Mouse (Mus musculus) testis, adult 2 months (tissue): ENCODE data around the gene Mdc1. TPM values are rescaled to one million over a fixed set of nuclear protein-coding genes. Genes with fewer than 3 reads are reported as not detected.
"Not testable (repeated sequence)": the region's sequence is repeated elsewhere in the genome, so short reads cannot be mapped to it uniquely, and the experiment has no call there.

Source experiments
- H3K27ac ChIP-seq: fragments of 200-500 bp; 2 replicates; pipeline ENCODE4 v1.5.1; 2012; ENCODE audit warnings: low read depth, low read length; ENCODE audit not compliant: control insufficient read depth, insufficient read depth
- H3K27me3 ChIP-seq: fragments of 200-500 bp; 2 replicates; pipeline ENCODE4 v1.6.1; 2012; ENCODE audit warnings: mild to moderate bottlenecking, low read length, moderate library complexity; ENCODE audit not compliant: control insufficient read depth, insufficient read depth
- H3K36me3 ChIP-seq: fragments of 200-500 bp; 2 replicates; pipeline ENCODE4 v1.6.1; 2012; ENCODE audit warnings: mild to moderate bottlenecking, low read length; ENCODE audit not compliant: control insufficient read depth, insufficient read depth
- H3K4me1 ChIP-seq: fragments of 200-500 bp; 2 replicates; pipeline ENCODE4 v1.6.1; 2012; ENCODE audit warnings: low read length; ENCODE audit not compliant: control insufficient read depth, insufficient read depth
- H3K4me3 ChIP-seq: fragments of 200-500 bp; 2 replicates; pipeline ENCODE4 v1.5.1; 2012; ENCODE audit warnings: low read depth, mild to moderate bottlenecking, low read length, moderate library complexity, mixed read lengths; ENCODE audit not compliant: control insufficient read depth
- CTCF ChIP-seq: fragments of 200-500 bp; IDR thresholded peaks from 2 replicates; pipeline ENCODE4 v1.5.1; 2012; ENCODE audit warnings: low read depth, mild to moderate bottlenecking, inconsistent platforms, low read length, moderate library complexity; ENCODE audit not compliant: control insufficient read depth, insufficient read depth, insufficient replicate concordance
- POLR2A ChIP-seq: fragments of 200-500 bp; IDR thresholded peaks from 2 replicates; pipeline ENCODE4 v1.6.1; 2012; ENCODE audit warnings: low read depth, mild to moderate bottlenecking, inconsistent platforms, low read length, moderate library complexity; ENCODE audit not compliant: control insufficient read depth
- polyA plus RNA-seq: library from polyadenylated mRNA; depleted of rRNA; stranded (reverse); fragments of >200 nt; gene quantifications from 2 replicates; pipeline ENCODE4 v1.2.3, GENCODE M21; 2012

The Mdc1 gene
- polyA plus RNA-seq, 1 experiment = 81.1 TPM

DNA sequence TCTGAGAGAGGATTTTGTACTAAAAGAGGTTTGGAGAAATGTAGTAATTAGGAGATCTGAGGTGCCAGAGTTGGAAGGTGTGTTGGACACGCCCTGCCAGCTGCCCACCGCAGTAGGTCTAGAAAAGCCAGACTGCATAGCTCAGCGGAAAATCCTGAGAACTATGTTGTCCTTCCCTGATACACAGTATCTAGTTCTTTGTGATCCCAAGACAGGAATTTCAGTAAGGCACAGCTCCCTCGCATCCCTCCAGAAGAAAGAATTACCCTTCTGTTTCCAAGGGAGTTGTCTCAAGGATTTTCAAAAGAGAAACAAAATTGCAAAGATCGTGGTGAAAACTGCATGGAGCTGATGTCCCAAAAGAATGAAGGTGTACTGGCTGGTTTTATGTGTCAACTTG lies 2.7 kb upstream of the Mdc1 start:
- no peak overlapping the region for H3K4me3 ChIP-seq
- H3K27me3 ChIP-seq = no peaks in the 10 kb centered on the region
- H3K36me3 ChIP-seq = no peaks in the 10 kb centered on the region
- H3K27ac ChIP-seq = peak overlapping the region; percentile 28; the same call in 1 of the 2 replicates
- peaks cover 21% of the 10 kb centered on the region for H3K4me1 ChIP-seq
- TF ChIP-seq POLR2A (no peak), CTCF (no peak)

DNA sequence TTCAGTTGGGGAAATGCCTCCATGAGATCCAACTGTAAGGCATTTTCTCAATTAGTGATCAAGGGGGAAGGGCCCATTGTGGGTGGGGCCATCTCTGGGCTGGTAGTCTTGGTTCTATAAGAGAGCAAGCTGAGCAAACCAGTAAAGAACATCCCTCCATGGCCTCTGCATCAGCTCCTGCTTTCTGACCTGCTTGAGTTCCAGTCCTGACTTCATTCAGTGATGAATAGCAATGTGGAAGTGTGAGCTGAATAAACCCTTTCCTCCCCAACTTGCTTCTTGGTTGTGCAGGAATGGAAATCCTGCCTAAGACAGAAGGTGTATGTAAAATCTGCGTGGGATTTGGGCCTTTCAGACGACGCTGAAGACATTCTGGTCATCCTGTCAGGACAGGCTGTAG lies 2.3 kb upstream of the Mdc1 start:
- Histone ChIP-seq H3K4me1 (peaks cover 21% of the 10 kb centered on the region), H3K27ac (peak overlapping the region; percentile 36; the same call in 1 of the 2 replicates)
- H3K36me3 ChIP-seq, H3K4me3 ChIP-seq, H3K27me3 ChIP-seq: not testable (repeated sequence)

DNA sequence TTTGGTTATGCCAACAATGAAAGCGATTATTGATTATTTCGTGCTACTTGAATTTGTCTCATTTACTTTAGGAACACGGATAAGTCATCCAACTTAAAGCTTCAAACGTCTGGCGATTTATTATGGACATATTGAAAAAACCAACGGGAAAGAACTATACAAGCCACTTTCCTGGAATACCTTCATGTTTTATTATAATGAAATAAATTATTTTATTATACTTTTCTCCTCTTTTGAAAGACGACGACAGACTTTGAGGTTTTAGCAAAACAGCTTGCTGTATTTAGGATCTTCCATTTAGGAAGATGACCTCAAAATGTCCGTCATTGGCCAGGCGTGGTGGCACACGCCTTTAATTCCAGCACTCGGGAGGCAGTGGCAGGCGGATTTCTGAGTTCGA lies 754 bp upstream of the Mdc1 start:
- Histone ChIP-seq H3K4me3 (peak overlapping the region; percentile 100), H3K27me3 (no peaks in the 10 kb centered on the region), H3K27ac (no peak overlapping the region), H3K36me3 (no peaks in the 10 kb centered on the region; the same call in 1 of the 2 replicates), H3K4me1 (peaks cover 21% of the 10 kb centered on the region)
- no peak for TF ChIP-seq POLR2A
- TF ChIP-seq CTCF = no peak

DNA sequence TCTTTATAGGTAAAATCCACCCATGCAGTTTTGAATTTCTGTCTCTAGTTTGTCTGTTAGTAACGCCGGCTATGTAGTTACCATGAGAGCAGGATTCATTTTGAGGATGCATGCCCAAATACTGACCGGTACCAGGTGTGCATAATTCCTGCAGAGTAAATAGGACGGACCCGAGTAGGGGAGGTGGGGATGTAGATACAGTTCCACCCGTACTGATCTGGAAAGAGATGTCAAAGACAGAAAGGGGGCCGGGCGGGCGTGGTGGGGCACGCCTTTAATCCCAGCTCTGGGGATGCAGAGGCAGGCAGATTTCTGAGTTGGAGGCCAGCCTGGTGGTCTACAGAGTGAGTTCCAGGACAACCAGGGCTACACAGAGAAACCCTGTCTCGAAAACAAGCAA lies 691 bp downstream of the Mdc1 start:
- peak overlapping the region; percentile 100 for H3K27ac ChIP-seq
- peaks cover 2% of the 10 kb centered on the region for H3K36me3 ChIP-seq
- TF ChIP-seq CTCF (no peak), POLR2A (no peak)
- H3K27me3 ChIP-seq = no peaks in the 10 kb centered on the region
- H3K4me3 ChIP-seq = peak overlapping the region; percentile 100
- peaks cover 14% of the 10 kb centered on the region for H3K4me1 ChIP-seq

DNA sequence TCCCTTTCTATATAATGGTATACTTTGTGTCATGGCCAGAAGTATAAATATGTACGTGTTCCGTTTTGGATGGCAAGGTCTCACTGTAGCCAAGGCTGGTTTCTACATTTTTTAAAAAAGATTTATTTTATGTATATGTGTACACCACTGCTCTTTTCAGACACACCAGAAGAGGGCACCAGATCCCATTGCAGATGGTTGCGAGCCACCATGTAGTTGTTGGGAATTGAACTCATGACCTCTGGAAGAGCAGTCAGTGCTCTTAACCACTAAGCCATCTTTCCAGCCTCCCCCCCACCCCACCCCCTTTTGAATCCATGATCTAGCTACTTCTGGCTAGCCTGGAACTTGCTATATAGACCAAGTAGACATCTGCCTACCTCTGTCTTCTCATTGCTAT lies 2.2 kb downstream of the Mdc1 start:
- peaks cover 6% of the 10 kb centered on the region for H3K4me1 ChIP-seq
- TF ChIP-seq POLR2A (no peak), CTCF (no peak)
- no peaks in the 10 kb centered on the region for H3K27me3 ChIP-seq
- peaks cover 4% of the 10 kb centered on the region for H3K36me3 ChIP-seq
- H3K4me3 ChIP-seq = no peak overlapping the region
- no peak overlapping the region for H3K27ac ChIP-seq

DNA sequence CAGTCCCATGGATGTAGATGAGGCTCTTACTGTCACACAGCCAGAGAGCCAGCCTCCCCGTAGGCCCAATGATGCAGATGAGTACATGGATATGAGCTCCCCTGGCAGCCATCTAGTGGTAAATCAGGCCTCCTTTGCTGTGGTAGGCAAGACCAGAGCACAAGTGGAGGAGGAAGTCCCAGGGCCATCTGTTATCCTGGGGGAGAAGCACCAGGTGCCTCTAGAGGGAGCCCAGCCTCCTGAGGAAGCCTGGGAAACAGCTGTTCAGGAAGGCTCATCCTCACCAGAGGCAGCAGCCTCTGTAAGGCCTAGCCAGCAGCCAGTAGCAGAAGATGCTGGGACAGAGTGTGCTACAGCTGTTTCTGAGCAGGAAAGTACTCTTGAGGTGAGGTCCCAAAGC lies 6.8 kb downstream of the Mdc1 start:
- TF ChIP-seq CTCF (no peak), POLR2A (no peak)
- Histone ChIP-seq H3K4me1 (no peaks in the 10 kb centered on the region), H3K27ac (no peak overlapping the region), H3K4me3 (no peak overlapping the region), H3K27me3 (no peaks in the 10 kb centered on the region), H3K36me3 (peaks cover 18% of the 10 kb centered on the region)

DNA sequence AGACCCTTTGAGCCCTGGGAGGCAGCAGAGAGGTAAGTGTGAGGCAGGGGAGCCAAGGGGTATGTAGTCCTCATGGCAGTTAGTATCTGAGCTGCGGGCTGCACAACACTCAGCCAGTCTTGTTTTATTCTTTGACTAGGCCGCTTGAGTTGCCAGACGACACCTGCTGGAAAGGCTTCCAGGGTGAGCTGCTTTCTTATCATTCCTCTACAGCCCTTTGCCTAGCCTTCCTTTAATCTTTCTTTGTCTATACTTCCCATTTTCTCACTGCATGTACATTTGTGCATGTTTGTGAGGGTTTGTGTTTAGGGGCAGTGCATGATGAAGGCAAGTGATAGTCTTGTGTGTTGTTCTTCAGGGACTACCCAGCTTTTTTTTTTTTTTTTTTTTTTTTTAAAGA lies 9.7 kb downstream of the Mdc1 start:
- TF ChIP-seq POLR2A = no peak
- no peak for TF ChIP-seq CTCF
- peaks cover 20% of the 10 kb centered on the region for H3K36me3 ChIP-seq
- H3K4me3 ChIP-seq = no peak overlapping the region
- no peak overlapping the region for H3K27ac ChIP-seq
- no peaks in the 10 kb centered on the region for H3K4me1 ChIP-seq
- H3K27me3 ChIP-seq = no peaks in the 10 kb centered on the region

DNA sequence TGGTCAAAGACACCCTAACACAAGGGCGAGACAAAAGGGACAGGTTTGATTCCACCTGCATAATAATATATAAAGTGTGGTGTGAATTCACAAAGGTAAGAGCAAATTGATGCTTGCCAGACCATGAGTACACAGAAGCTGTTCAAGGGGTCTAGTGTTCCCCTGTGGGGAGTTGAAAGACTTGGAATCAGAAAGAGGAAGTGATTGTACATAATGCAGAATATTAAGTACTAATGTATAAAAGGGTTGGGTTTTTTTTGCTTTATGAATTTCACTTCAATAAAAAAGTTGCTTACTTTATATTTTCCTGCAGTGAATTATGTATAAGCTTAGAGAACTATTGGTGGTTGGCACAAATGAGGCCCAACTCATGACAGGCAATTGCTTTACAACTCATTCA lies 18.1 kb downstream of the Mdc1 start:
- Histone ChIP-seq H3K27ac (no peak overlapping the region), H3K36me3 (peaks cover 3% of the 10 kb centered on the region), H3K4me3 (no peak overlapping the region; the same call in 1 of the 2 replicates), H3K4me1 (peaks cover 12% of the 10 kb centered on the region), H3K27me3 (no peaks in the 10 kb centered on the region)
- TF ChIP-seq POLR2A (no peak), CTCF (no peak)
